Mouse (Mus musculus): ENCODE data around the gene Prkg1. TPM values are rescaled to one million over a fixed set of nuclear protein-coding genes. Genes with fewer than 3 reads are reported as not detected.

The Prkg1 gene
- polyA plus RNA-seq, 1 experiment from 2014 or later, result 5.9 TPM

DNA sequence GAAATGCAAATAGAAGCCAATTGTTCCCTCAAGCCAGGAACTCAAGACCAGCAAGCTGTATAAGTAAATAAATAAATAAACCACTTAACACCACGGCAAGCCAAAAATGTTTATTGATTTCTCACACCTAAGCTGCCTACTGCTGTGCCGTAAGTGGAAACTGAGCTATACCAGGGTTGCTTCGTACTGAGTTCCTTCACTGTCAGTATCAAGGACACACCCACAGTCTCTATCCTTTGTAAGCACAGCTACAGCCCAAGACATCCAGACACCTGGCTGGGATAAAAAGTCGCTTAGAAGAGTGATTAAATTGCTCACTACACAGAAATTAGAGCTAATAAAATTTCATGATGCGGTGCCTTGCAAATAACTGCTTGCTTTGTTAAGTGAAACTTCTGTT is 434.9 kb downstream of the Prkg1 start:
- Histone ChIP-seq H3K4me2 (no peak overlapping the region), H3K4me1 (no peaks in the 10 kb centered on the region), H3K4me3 (replicated peaks) (no peak overlapping the region), H3K9me3 (no peaks in the 10 kb centered on the region), H3K9ac (no peak overlapping the region), H3K36me3 (replicated peaks) (no peaks in the 10 kb centered on the region), H3K27me3 (no peaks in the 10 kb centered on the region), H3K27ac (no peak overlapping the region)
- 72% methylated on average over 5 of the region's 5 CpGs for WGBS
- no peak for ATAC-seq (ENCODE audit: low FRiP score)

DNA sequence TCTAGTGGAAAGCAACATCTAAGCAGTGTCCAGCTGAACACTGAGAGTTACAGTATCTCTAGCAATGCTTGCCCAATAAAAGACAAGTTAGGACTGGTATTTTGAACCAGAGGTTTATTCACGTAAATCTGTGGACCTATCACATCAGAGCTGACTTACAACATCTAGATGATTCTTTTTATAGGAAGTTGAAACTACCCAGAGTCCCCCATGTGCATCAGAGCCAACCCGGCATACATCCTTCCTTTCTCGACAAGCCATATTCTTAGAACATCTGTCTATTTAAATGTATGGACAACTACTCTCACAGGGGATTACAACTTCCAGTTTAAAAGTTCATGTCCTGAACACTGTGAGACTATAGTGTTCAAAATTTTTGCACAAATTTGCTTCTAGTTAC is 460.1 kb downstream of the Prkg1 start:
- H3K36me3 ChIP-seq (replicated peaks), result no peaks in the 10 kb centered on the region
- H3K27me3 ChIP-seq, result no peaks in the 10 kb centered on the region
- no peak overlapping the region for H3K4me2 ChIP-seq
- H3K4me3 ChIP-seq (replicated peaks), result no peak overlapping the region
- no peak for ATAC-seq (ENCODE audit: low FRiP score)
- no peaks in the 10 kb centered on the region for H3K4me1 ChIP-seq
- no peak overlapping the region for H3K27ac ChIP-seq
- WGBS, result 90% methylated on average over 3 of the region's 3 CpGs
- H3K9me3 ChIP-seq, result no peaks in the 10 kb centered on the region
- no peak overlapping the region for H3K9ac ChIP-seq

DNA sequence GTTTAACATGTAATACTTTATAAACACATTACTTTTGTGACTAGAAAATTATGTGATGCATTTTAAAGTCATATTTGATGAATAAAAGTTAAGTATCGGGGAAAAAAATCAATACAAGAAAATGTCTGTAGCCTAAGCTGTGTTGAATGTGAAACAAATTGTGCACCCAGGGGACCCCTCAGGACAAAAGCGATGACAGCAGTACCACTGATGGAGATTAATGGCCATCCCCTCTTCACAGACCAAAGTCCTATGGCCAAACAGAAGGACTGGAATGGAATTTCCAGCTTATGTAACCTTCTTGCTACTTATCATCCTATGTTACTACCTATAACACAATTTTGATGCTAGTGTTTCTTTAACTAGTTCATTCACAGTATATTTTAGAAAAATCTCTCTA is 473.6 kb downstream of the Prkg1 start:
- no peak for ATAC-seq (ENCODE audit: low FRiP score)
- no peaks in the 10 kb centered on the region for H3K9me3 ChIP-seq
- no peaks in the 10 kb centered on the region for H3K36me3 ChIP-seq (replicated peaks)
- no peak overlapping the region for H3K9ac ChIP-seq
- no peaks in the 10 kb centered on the region for H3K27me3 ChIP-seq
- H3K27ac ChIP-seq, result no peak overlapping the region
- H3K4me1 ChIP-seq, result no peaks in the 10 kb centered on the region
- WGBS, result 86% methylated on average over 2 of the region's 2 CpGs
- no peak overlapping the region for H3K4me3 ChIP-seq (replicated peaks)
- no peak overlapping the region for H3K4me2 ChIP-seq

DNA sequence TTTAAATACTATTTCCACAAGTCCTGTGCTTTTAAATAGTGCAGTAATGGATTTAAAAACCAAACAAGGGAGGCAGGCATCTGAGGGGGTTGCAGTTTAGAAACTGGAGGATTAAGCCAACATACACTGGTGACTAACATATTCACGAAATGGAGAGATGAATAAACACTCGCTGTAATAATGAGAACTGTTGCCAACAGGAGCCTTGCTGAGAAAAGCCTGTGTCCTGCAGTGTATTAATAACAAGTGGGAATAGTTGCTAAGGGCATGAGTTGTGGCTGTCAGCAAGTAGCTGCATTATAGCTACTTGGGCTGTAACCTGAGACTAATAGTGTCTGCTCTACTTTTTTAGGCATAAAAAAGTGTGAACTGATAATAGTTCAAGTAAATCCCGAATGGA is 480.3 kb downstream of the Prkg1 start:
- H3K36me3 ChIP-seq (replicated peaks), result no peaks in the 10 kb centered on the region
- 22% methylated on average over 3 of the region's 3 CpGs for WGBS
- ATAC-seq (ENCODE audit: low FRiP score), result no peak

DNA sequence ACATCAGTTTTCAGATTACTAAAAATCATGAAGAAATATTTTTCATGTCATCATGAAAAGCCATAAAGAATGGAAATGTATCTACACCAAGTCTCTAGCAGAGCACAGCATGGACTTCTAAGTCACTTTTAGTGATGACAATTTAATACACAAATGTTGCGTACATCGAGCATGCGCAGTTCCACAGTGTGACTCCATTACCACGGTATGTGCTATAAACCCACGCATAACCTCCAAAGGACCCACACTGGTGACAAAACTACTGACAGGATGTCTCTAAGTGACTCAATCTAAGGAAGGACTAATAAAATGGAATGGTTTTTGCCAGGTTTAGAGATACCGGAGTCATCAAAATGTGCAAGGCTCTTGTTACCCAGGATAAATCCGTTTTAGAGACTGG is 480.7 kb downstream of the Prkg1 start:
- Histone ChIP-seq H3K4me1 (peaks cover 10% of the 10 kb centered on the region), H3K9me3 (no peaks in the 10 kb centered on the region), H3K27me3 (no peaks in the 10 kb centered on the region), H3K4me2 (no peak overlapping the region), H3K4me3 (replicated peaks) (no peak overlapping the region), H3K36me3 (replicated peaks) (no peaks in the 10 kb centered on the region), H3K27ac (no peak overlapping the region), H3K9ac (no peak overlapping the region)
- no peak for ATAC-seq (ENCODE audit: low FRiP score)
- WGBS, result 87% methylated on average over 7 of the region's 7 CpGs

More for the DNA sequence above, 480.3 kb downstream of the Prkg1 start:
- H3K27me3 ChIP-seq, result no peaks in the 10 kb centered on the region
- H3K4me2 ChIP-seq, result no peak overlapping the region
- H3K9ac ChIP-seq, result no peak overlapping the region
- H3K27ac ChIP-seq, result no peak overlapping the region
- H3K4me1 ChIP-seq, result peaks cover 10% of the 10 kb centered on the region
- H3K9me3 ChIP-seq, result no peaks in the 10 kb centered on the region
- no peak overlapping the region for H3K4me3 ChIP-seq (replicated peaks)

DNA sequence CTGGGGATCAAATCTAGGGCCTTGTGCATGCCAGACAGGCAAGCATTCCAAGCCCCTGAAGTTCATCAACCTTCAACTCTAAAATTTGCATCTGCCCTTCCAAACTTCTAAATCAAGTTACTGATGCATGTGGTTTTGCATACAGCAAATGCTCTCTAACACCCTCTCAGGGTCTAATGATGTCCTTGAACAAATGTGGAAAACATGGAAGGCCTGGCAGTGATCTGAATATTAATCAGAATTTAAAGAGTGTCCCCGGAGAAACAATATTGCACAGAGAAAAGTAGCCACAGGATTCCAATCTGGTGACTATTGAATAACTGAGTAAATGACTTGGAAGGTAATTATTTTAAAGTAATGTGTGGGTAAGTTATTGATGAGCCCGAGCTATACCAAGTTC is 481.2 kb downstream of the Prkg1 start:
- H3K9me3 ChIP-seq, result no peaks in the 10 kb centered on the region
- no peaks in the 10 kb centered on the region for H3K27me3 ChIP-seq
- no peak overlapping the region for H3K4me2 ChIP-seq
- H3K9ac ChIP-seq, result no peak overlapping the region
- H3K27ac ChIP-seq, result no peak overlapping the region
- peak; percentile 58; the same call in 1 of the 2 replicates for ATAC-seq (ENCODE audit: low FRiP score)
- H3K4me1 ChIP-seq, result peaks cover 10% of the 10 kb centered on the region
- H3K36me3 ChIP-seq (replicated peaks), result no peaks in the 10 kb centered on the region
- 27% methylated on average over 2 of the region's 2 CpGs for WGBS
- H3K4me3 ChIP-seq (replicated peaks), result no peak overlapping the region

DNA sequence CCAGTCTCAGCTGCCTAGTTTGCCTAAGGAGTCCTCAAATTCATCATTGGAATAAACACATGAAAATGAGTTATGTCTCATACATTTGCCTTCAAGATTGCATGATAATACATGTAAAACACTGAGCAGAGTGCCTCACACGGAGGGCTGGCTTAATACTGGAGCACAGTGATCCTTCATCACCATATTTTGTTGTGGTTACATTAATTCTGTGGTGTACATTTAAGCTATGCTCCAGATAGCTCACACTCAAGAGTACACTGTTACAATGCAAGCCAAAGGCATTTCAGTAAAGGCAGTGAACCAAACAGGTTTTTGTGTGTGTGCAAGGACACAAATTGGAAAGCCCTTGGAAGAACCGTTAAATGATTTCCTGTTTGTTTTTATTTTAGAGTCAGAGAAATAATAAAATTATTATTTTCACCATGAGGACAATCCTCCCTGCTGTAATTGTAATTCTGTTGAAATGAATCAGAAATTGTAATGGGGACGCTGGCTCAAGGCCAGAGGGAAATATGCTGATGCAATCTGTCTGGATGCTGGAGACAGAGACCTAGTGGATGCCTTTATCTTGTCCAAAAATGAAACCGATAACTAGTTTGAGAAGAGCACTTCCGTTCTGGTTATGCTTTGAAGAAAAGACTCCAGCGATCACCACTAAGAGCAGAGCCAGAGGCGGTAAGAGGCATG is 484.9 kb downstream of the Prkg1 start:
- no peaks in the 10 kb centered on the region for H3K9me3 ChIP-seq
- no peak overlapping the region for H3K9ac ChIP-seq
- no peak overlapping the region for H3K27ac ChIP-seq
- ATAC-seq (ENCODE audit: low FRiP score), result no peak
- no peaks in the 10 kb centered on the region for H3K36me3 ChIP-seq (replicated peaks)
- no peak overlapping the region for H3K4me2 ChIP-seq
- no peak overlapping the region for H3K4me3 ChIP-seq (replicated peaks)
- H3K27me3 ChIP-seq, result no peaks in the 10 kb centered on the region
- 82% methylated on average over 7 of the region's 7 CpGs for WGBS
- peaks cover 10% of the 10 kb centered on the region for H3K4me1 ChIP-seq

DNA sequence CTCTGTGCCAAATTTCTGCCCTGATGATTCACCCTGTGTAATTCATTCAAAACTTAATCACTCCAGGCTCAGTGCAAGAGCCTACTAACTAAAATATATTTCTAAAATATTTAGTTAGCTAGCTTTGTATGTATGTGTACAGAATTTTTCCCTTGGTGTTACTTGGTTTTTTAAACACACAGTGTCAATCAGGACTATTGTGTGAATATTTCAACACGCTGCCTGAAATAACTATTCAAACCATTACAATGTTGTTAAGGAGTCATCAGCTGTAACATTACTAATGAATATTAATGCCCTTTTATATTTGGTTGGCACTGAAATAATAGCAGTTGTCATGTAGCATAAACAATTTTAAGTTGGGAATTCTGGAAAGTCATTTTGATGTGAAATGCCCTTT is 502.4 kb downstream of the Prkg1 start:
- H3K9ac ChIP-seq, result no peak overlapping the region
- no peaks in the 10 kb centered on the region for H3K9me3 ChIP-seq
- H3K27me3 ChIP-seq, result no peaks in the 10 kb centered on the region
- H3K36me3 ChIP-seq (replicated peaks), result no peaks in the 10 kb centered on the region
- no peak overlapping the region for H3K27ac ChIP-seq
- no peak for ATAC-seq (ENCODE audit: low FRiP score)
- no peak overlapping the region for H3K4me3 ChIP-seq (replicated peaks)
- H3K4me2 ChIP-seq, result no peak overlapping the region
- H3K4me1 ChIP-seq, result no peaks in the 10 kb centered on the region
- 53% methylated on average over 1 of the region's 1 CpGs for WGBS

DNA sequence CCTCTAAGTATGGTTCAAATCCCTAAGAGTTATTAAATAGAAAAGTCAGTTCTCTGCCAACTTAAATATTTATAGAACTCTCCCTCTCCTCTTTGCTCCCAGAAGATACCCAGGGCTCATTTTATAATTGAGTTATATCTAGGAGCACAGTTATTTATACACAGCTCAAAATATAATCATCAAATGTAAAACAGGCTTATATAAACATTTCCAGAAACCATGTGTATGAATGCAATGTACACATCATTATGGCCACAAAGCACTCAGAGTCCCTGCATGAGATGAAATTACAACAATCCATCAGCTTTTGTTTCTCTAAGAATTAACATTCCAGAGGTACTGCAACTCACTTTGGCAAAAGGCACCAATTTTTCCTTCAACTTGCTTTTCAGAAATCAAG is 504.3 kb downstream of the Prkg1 start:
- H3K4me1 ChIP-seq, result no peaks in the 10 kb centered on the region
- no peak overlapping the region for H3K27ac ChIP-seq
- no peaks in the 10 kb centered on the region for H3K27me3 ChIP-seq
- no peaks in the 10 kb centered on the region for H3K9me3 ChIP-seq
- H3K36me3 ChIP-seq (replicated peaks), result no peaks in the 10 kb centered on the region
- ATAC-seq (ENCODE audit: low FRiP score), result no peak
- H3K4me3 ChIP-seq (replicated peaks), result no peak overlapping the region
- no peak overlapping the region for H3K9ac ChIP-seq
- H3K4me2 ChIP-seq, result no peak overlapping the region

DNA sequence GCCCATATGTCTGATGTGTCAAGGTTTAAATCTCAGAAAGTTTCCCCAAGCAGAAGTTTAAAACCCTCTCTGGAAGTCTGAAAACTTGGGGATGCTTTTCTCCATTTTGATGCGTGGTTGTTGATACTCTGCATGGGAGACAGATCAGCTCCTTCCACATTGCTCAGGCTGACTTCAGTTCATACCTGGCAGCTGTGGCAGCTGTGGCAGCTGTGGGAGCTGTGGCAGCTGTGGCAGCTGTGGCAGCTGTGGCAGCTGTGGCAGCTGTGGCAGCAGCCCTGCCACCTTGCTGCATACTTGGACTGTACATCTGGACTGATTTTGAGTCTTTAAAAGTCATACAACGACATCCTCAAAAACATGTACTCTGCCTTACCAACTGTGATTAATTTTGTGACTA is 509.1 kb downstream of the Prkg1 start:
- WGBS, result 83% methylated on average over 2 of the region's 2 CpGs
- H3K27ac ChIP-seq, result no peak overlapping the region

DNA sequence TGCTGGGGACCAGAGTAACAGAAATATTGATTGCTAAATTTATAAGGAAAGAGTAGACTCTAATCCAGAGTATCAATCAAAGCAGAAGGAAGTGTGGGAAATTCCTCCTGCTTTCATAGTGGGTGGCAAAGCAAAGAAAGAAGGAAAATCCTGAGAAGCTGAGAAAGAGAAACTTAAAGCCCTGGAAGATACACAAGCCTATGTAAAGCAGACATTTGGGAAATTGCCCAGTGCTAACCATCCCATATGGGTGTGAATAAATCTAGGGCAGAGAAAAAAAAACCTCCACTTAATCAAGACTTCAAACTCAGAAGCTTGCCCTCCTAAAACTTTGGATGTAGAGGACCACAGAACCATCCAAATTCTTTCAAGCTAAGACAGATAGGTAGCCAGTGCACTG is 532.4 kb downstream of the Prkg1 start:
- no peak for ATAC-seq (ENCODE audit: low FRiP score)

More for the DNA sequence above, 509.1 kb downstream of the Prkg1 start:
- Histone ChIP-seq H3K4me1 (no peaks in the 10 kb centered on the region), H3K4me2 (no peak overlapping the region), H3K9me3 (no peaks in the 10 kb centered on the region), H3K4me3 (replicated peaks) (no peak overlapping the region), H3K27me3 (no peaks in the 10 kb centered on the region), H3K36me3 (replicated peaks) (no peaks in the 10 kb centered on the region), H3K9ac (no peak overlapping the region)
- ATAC-seq (ENCODE audit: low FRiP score), result no peak

DNA sequence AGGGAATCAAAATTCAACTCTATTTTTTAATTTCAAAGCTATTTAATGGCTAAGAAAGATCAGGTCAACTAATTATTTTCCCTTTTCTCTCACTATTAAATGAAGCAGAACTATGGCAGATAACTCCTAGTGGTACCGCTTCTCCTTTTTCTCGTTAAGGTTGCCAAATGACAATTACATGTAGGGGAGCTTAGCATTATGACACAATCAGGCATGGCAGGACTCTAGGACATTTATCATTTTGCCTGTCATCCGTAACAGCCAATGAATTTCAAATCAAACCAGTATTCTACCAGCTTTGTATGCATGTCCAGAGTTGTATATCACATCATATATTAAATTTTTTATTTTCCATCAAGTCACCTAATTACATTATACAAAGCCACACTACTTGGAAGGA is 536.4 kb downstream of the Prkg1 start:
- Histone ChIP-seq H3K4me2 (no peak overlapping the region), H3K27ac (no peak overlapping the region), H3K36me3 (replicated peaks) (no peaks in the 10 kb centered on the region), H3K27me3 (no peaks in the 10 kb centered on the region), H3K9me3 (no peaks in the 10 kb centered on the region), H3K9ac (no peak overlapping the region), H3K4me1 (no peaks in the 10 kb centered on the region), H3K4me3 (replicated peaks) (no peak overlapping the region)
- ATAC-seq (ENCODE audit: low FRiP score), result no peak
- 61% methylated on average over 3 of the region's 3 CpGs for WGBS

More for the DNA sequence above, 532.4 kb downstream of the Prkg1 start:
- Histone ChIP-seq H3K4me3 (replicated peaks) (no peak overlapping the region), H3K36me3 (replicated peaks) (no peaks in the 10 kb centered on the region), H3K27ac (no peak overlapping the region), H3K27me3 (no peaks in the 10 kb centered on the region), H3K4me2 (no peak overlapping the region), H3K9ac (no peak overlapping the region), H3K9me3 (no peaks in the 10 kb centered on the region), H3K4me1 (no peaks in the 10 kb centered on the region)

DNA sequence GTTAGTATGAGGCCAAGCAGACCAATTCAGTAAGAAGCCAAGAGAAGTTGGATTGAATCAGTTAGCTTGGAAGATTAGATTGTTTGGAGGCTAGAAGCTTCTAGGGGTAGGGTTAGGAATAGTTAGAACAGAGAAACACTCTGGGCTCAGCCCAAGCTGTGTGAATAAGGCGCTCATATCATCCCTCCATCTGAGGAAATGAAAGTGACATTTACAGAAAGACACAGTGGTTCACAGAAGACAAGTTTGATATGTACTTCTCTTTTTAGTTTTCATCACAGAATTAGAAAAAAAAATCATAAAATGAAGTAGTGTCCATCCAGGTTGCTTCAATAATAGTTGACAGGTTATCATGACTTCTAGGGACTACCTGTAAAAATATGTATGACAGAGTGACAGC is 541.4 kb downstream of the Prkg1 start:
- WGBS, result 95% methylated on average over 1 of the region's 1 CpGs
- no peaks in the 10 kb centered on the region for H3K27me3 ChIP-seq

More for the DNA sequence above, 541.4 kb downstream of the Prkg1 start:
- ATAC-seq (ENCODE audit: low FRiP score), result no peak
- no peaks in the 10 kb centered on the region for H3K36me3 ChIP-seq (replicated peaks)
- H3K4me3 ChIP-seq (replicated peaks), result no peak overlapping the region
- H3K4me2 ChIP-seq, result no peak overlapping the region
- H3K4me1 ChIP-seq, result no peaks in the 10 kb centered on the region
- H3K27ac ChIP-seq, result no peak overlapping the region
- no peak overlapping the region for H3K9ac ChIP-seq
- H3K9me3 ChIP-seq, result no peaks in the 10 kb centered on the region

Data from forebrain, embryonic 12.5 days (tissue).